Mouse (Mus musculus) lung, adult 2 months (tissue): ENCODE measurements at regions not wholly inside any gene's neighbourhood (a gene's known extent, or its start where the extent isn't known, plus 50 kb on each side); places are given as distances from the start of the nearest gene placed in this dataset.

Experiments
- CTCF ChIP-seq: fragments of 200-500 bp; IDR thresholded peaks from 2 replicates; pipeline ENCODE4 v1.5.1; 2011; ENCODE audit warnings: mild to moderate bottlenecking, low read length, control low read depth; ENCODE audit not compliant: insufficient read depth
- POLR2A ChIP-seq: fragments of 200-500 bp; IDR thresholded peaks from 2 replicates; pipeline ENCODE4 v1.6.1; 2011; ENCODE audit warnings: low read depth, mild to moderate bottlenecking, control low read depth, low read length, borderline replicate concordance; ENCODE audit errors: extremely low read depth

DNA sequence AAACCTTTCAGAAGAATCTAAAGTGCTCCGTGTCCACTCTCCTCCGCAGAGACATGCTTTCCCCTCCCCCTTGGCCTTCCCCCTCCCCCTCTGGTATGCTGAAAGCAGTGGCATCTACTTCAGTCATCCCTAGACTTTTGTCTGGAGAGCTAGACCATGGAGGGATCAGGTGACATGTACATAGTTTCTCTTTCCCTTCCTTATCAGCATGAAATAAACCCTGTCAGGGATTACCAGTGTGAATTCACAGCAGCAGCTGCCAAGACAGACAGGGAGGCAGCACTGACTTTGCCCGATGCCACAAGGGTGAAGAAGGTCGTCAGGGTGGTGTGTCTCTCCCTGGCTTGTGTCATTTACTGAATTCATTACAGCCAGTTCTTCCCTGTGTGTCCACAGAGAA lies 241.9 kb downstream of the Arpp21 start:
- TF ChIP-seq CTCF (no peak), POLR2A (no peak)
